Mouse (Mus musculus) layer of hippocampus, postnatal 36 days (tissue): ENCODE results near the gene Trpv5. TPM values are rescaled to one million over a fixed set of nuclear protein-coding genes. Genes with fewer than 3 reads are reported as not detected.

Source experiments
- DNase-seq, 2 experiments: peaks; one replicate each; pipeline ENCODE4 v3.0.0; 2022
- total RNA-seq, 2 experiments: library from RNA; stranded (reverse); gene quantifications; 2 replicates each; pipeline ENCODE4 v1.2.3; 2021

Trpv5 gene
- not detected for total RNA-seq

- DNase-seq: no peak
Observed at GRCm38 (mm10) chr6:41680669-41681068, at the start of gene Trpv5. Gene Trpv5 (minus strand): TSS chr6:41680769.

GRCm38 (mm10) chr6:41727989-41728609, 47.5 kb upstream of the Trpv5 start:
- no peak for DNase-seq

- no peak for DNase-seq
Observed at GRCm38 (mm10) chr6:41721430-41721829, 40.9 kb upstream of the Trpv5 start.

GRCm38 (mm10) chr6:41710281-41710680, 29.7 kb upstream of the Trpv5 start:
- no peak for DNase-seq

DNA sequence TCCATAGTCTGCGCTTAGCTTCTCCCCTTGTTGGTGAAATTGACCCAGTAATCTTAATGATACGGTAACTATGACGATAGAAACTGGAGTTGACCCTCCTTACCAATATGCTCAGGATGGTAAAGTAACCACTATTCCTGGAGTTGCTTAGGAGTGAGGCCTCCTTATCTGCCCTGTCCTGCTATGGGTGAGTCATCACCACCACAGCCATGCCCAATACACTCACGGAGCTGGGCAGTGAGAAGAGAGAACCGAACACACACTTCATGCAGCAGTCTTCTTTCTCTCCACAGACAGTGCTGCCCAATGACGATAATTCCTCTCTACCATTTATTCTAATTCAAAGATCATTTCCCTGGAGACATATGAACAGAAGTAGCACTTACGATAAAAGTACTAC, 25.7 kb upstream of the Trpv5 start:
- DNase-seq: no peak

DNA sequence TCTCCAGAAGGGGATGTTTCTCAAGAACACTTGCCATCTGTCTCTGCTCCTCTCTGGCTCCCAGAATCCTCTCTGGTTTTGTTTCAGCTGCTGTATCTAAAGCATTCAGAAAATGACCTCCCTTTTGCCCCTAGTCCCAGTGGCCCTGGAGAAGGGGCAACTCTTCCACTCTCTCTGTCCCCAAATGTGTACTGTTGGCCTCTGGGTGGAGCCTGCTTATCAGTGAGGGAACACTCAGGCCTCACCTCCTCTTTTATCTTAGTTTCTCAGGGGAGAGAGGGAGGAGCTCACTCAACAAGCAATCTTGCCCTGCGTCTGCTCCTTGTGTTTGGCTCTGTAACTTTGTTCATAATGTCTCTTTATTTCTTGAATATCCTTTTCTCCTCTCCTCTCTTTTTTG, 23.6 kb upstream of the Trpv5 start, which contains the start of gene Kel:
Kel (minus strand) TSS at position 217 of the 400 bp plus-strand sequence.
- DNase-seq: no peak

DNA sequence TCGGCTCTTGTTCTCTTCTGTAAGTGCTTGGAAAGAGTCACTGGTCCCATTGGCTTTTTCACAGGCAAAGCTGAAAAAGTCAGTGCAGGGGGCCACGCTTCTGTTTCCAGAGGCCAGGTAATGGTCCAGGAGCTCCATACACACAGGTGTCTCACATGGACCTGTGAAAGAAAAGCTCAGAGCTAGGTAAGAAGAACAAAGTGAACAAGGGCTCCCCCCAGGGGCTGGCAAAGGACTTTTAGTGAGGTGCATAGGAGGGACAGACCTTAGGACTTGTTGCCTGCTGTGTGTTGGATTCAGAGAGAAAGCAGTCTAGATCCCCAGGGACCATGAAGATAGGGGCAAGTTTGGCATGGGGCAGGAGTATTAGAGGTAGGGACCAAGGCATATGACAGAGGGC, 22.4 kb upstream of the Trpv5 start:
- DNase-seq: no peak

DNA sequence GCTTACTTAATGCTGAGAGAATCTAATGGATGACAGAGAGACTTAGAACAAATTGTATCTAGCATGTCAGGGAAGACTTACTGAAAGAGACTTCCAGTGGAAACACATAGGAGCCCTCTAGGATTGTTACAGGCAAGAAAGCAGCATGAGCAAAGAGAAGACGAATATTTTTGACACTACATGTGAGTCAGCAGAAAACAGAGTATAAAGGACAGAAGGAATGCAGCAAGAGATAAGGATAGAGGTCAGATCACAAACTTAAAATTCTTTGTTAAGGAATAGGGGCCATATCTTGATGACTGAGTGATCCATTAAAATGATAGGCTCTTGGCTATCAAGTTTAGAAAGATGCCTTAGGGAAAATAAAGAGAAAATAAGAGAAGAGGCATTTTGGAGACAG, 20.7 kb upstream of the Trpv5 start:
- no peak for DNase-seq

- DNase-seq: no peak
Observed at GRCm38 (mm10) chr6:41694407-41694806, 13.8 kb upstream of the Trpv5 start.

- no peak for DNase-seq
Observed at GRCm38 (mm10) chr6:41692200-41692599, 11.6 kb upstream of the Trpv5 start.

- DNase-seq: no peak
Observed at GRCm38 (mm10) chr6:41685596-41685995, 5.0 kb upstream of the Trpv5 start.

DNA sequence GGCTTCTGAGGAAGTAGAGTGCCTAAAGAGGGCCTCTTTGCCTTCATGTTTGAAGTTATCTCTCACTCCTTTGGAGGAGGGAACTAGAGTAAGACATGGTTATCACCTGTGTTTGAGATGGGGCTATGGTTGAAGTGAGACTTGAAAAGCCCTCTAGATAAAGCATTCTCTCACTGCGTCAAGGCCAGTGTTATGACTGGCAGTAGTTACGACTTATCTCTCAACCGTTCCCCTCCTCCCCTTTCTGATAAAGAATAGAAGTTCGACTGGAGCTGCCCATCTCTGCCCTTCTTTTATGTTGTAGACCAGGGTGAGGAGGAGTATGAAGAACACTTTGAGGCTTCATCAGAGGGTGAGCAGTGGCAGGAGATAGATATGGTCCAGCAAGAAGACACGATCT, 4.3 kb upstream of the Trpv5 start:
- no peak for DNase-seq

- no peak for DNase-seq
Observed at GRCm38 (mm10) chr6:41684131-41684530, 3.6 kb upstream of the Trpv5 start, which contains the start of gene Llcfc1. Gene Llcfc1 (plus strand): TSS chr6:41684431.

DNA sequence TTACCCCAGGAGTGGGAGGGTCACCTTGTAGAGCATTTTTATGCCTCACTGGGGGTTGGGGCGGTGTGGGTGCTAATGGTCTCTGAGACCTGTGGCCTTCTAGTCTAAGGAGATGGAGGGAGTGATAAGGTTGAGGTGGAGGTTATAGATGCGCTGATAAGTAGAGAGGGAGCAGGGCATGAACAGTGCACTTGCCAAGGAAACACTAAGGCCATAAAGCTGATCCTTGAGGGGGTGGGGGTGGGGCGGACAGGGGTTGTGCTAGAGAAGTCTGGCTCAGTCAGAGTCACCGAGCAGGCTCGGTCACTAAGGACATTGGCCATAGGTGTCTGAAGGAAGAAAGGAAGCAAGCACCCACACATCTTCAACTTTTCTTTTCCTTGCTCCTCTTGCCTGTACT, 1.1 kb upstream of the Trpv5 start:
- DNase-seq: no peak

GRCm38 (mm10) chr6:41676530-41676929, 4.0 kb downstream of the Trpv5 start:
- DNase-seq: no peak

DNA sequence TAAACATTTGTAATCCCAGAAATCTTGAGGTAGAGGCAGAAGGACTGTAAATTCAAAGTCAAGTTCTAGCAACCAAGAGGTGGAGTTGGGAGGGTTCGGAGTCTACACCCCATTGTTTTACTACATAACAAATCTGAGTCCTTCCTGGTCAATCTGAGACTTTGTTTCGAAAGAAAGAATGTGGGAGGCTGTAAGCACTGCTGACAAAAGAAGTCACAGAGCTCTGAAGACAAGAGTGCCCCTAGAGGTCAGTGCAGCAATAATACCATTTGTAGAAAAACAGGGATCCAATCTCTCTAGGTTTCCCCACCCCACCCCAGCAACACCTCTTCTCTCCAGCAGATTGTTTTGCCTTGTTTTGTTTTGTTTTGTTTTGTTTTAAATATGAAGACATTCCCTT, 18.2 kb downstream of the Trpv5 start:
- no peak for DNase-seq

DNA sequence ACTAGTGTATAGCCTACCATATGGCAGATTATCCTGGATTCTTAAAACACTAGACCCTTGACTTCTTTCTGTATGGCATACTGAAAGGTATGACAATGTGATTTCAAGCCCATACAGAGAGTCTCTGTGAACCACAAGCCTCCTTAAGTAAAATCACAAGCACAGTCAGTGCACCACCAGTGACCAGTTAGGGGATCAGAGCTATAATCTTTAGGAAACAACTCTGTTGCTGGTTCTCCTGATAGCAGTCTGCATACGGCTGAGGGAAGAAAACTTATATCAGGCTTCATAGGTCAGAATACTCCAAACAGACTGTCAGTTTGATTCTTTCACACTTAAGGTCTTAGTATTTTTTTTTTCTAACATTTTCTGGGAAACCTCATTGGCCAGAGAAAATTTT, 22.1 kb downstream of the Trpv5 start:
- DNase-seq: no peak

GRCm38 (mm10) chr6:41654648-41655047, 25.9 kb downstream of the Trpv5 start:
- no peak for DNase-seq

DNA sequence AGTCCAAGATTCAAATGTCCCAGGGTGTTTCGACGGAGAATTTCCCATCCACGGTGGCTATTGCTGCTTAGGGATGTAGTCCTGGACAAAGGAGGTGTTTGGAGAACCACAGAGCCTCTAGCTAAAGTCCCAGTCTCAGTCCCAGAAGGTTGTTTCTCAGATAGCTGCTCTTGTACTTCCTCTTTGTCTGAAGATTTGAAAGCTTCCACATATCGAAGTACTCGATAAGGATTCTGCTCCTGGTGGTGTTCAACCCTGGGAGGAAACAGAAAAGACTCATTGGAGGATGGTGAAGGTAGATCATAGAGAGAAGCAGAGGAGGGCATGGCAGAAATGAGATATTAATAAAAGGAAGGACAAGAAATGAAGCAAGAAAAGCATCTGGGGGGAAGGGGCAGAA, 27.4 kb downstream of the Trpv5 start:
- no peak for DNase-seq

- no peak for DNase-seq
Observed at GRCm38 (mm10) chr6:41646672-41647071, 33.9 kb downstream of the Trpv5 start.

DNA sequence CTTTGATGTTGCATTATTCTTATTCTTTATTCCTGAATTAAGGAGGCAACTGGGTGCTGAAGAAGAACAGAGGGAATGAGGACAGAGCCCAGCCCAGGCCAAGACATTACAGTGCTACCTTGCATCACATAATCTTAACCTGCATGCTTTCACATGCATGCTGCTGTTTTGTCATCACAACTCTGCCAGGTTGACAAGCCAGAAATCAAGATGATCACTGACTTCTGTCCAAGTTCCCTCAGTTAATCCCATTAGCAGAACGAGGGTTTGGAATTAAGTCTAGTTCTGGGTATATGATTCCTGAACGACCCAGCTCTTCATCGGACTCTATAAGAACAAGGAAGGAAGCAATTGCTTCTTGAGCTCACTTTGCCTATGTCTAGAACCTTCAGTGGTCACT, 34.3 kb downstream of the Trpv5 start:
- DNase-seq: no peak

GRCm38 (mm10) chr6:41643227-41643626, 37.3 kb downstream of the Trpv5 start:
- no peak for DNase-seq

DNA sequence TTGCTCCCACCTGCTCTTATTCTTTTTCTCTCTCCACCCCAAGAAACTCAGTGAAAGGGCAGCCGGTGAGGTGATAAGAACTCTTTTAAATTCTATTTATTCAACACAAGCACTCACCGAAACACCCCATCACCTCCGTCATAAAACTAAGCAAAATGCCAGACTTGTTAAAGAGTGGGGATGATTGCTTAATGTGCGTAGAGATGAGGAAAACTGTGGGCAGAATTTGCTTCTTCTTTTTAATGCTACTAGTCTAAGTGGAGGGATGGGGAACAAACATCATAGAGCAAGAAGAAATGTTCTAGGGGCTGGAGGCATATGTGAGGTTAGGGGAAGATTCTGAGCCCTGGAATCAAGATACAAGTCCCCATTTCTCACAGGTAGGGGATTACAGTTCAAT, 37.8 kb downstream of the Trpv5 start:
- DNase-seq: no peak

GRCm38 (mm10) chr6:41641173-41641866, 39.2 kb downstream of the Trpv5 start:
- no peak for DNase-seq
